Mouse (Mus musculus): ENCODE data around the gene Psme1.

Gene Psme1

DNA sequence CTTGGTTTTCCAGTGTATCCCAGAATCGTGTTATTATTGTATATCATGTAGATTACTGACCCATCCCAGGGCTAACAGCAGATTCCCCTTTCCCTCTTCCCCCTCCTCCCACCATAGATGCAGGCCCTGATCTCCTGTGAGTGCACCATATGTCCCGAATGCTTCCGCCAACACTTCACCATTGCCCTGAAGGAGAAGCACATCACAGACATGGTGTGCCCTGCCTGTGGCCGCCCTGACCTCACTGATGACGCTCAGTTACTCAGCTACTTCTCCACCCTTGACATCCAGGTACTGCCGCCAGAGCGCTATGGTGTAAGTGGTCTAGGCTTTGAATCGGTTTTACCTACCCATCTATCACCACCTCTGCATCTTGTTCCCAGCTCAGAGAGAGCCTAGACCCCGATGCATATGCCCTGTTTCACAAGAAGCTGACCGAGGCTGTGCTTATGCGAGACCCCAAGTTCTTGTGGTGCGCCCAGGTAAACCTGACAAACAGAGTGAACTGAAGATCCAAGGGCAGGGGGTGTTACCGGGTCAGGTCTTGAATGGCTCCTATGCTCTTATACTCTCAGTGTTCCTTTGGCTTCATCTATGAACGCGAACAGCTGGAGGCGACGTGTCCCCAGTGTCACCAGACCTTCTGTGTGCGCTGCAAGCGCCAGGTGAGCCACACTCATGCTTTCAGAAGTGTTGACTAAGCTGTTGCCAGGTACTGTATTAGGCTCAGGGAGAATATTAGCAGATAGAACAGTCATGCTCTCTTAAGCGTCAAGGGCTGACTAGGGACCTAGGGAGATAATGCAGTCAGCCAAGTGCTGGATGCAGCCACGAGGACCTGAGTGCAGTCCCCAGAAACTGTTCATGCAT is 20.8 kb downstream of the Psme1 start:
- DNase-seq (ENCODE audit: low spot score in 2 of 2): no peak

DNA sequence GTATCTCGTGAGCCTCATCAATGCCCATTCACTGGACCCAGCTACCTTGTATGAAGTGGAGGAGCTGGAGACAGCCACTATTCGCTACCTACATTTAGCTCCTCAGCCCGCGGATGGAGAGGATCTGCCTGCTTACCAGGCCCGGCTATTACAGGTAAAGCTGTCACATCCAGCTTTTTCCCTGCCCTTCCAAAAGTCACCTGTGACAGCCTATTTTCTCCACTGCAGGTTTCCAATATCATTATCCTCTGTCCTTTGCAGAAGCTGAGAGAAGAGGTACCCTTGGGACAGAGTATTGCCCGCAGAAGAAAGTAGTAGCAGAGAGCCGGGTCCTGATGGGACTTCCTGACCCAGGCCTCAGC is 25.3 kb downstream of the Psme1 start, which contains the start of gene Irf9:
TSS of gene Irf9 (plus strand) at position 301 of the 362 bp plus-strand sequence.
- no peak for DNase-seq (ENCODE audit: low spot score in 2 of 2)

DNA sequence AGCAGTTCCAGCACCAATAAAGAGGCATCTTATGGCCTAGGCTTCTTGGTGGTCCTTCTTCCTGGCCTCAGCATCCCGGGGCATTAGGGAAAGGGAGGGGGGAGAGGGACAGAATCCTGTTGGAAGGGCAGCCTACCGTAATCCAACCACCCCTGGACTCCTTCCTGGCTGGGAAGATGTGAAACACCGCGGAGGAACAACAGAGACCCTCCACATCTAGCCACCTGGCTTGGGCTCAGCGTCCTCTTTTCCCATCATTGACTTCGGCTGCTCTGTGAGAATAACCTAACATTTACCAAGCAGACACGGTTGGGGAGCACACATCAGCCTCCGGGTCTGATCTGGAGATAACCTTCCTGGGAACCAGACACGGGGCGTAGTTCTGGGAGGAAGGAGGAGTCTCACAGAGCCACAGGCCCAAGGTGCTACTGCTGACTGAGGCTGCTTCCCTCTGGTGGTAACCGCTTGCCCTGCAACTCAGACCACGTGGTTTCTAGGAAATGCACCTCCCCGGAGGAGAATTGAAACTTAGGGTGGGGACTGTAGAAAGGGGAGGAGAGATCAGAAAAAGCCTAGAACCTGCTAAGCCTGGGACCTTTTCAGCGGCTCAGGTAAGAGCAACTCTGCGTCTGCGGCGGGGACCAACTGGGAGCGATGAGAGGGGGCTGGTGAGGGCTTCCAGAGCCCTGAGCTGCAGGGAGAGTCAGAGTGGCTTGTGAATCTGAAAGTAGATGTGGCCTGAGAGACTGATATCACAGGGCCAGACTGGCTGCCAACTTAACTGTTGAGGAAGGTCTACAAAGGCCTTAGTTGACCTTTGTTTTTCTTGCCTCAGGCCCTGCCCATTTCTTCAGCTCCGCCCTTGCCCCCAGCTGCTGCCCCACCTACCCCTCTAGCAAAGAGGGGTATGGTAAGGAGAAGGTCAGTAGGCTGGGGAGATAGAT is 26.0 kb downstream of the Psme1 start:
- DNase-seq (ENCODE audit: low spot score in 2 of 2): peak; percentile 75 to 78

DNA sequence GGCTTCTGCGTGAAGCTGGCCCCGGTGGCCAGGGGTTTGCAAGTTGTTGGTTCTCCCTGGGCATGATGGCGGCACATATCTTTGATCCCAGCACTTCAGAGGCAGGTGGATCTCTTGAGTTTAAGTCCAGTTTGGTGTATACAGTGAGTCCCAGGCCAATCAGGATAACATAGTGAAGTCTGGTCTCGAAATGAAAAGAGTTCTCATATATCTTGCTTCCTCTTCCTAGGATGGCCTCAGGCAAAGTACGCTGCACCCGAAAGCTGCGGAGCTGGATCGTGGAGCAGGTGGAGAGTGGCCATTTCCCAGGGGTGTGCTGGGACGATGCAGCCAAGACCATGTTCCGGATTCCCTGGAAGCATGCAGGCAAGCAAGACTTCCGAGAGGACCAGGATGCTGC is 26.9 kb downstream of the Psme1 start:
- DNase-seq (ENCODE audit: low spot score in 2 of 2): no peak

DNA sequence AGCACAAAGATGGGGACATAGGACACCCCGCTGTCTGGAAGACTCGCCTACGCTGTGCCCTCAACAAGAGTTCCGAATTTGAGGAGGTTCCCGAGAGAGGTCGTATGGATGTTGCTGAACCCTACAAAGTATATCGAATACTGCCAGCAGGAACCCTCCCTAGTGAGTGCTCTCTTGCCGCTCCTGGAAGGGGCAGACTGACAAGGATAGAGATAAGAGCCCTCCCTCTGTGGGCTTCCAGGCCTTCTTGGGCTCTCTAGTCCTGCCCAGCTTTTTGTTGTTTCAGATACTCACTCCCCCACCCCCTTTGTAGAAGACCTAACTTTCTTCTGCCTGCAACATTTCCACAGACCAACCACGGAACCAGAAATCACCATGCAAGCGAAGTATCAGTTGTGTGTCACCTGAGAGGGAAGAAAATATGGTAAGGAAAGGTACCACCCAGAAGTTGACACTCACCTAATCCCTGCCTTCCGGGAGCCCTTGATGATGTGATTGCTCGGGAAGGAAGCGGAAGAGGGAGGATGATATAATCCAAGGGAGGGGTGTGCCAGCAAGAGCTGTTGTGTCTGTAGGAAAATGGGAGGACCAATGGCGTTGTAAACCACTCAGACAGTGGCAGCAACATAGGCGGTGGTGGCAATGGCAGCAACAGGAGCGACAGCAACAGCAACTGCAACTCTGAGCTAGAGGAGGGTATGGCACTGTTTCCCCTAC is 28.0 kb downstream of the Psme1 start:
- DNase-seq (ENCODE audit: low spot score in 2 of 2): no peak

DNA sequence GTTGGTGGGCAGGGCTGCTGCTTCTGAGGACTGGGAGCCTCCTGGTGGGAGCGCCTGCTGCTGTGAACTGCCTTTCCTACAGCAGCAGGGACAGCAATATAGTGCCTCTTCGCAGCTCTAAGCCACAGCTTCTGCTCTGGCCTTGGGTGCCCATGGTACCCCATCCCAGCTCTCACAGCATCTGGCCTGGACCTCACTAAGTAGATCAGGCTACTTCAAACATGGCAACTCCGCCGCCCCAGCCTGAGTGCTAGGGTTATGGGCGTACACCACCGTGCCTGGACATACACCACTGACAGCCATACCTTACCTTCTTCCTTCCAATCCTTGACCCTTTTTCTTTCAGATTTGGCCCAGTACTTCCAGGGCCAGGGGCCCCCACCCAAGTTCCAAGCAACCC is 30.4 kb downstream of the Psme1 start:
- DNase-seq (ENCODE audit: low spot score in 2 of 2): no peak

DNA sequence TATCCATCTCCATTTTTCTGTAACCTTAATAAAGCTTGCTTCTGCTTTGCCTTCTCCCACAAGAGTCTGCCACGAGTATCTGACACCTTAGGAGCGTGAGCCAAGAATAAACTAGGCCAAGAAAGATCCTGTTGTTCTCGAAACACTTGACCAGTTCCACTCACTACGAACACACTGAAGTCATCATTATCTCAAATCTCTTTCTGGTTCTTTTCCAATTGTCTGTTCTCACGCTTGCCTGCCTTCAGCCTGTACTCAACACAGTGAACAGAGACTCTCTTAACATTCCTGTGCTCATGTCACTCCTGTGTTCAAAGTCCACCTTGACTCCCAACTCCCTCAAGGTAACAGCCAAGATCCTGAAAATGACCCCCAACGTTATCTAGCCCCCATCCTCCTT is 35.4 kb downstream of the Psme1 start:
- DNase-seq (ENCODE audit: low spot score in 2 of 2): no peak

DNA sequence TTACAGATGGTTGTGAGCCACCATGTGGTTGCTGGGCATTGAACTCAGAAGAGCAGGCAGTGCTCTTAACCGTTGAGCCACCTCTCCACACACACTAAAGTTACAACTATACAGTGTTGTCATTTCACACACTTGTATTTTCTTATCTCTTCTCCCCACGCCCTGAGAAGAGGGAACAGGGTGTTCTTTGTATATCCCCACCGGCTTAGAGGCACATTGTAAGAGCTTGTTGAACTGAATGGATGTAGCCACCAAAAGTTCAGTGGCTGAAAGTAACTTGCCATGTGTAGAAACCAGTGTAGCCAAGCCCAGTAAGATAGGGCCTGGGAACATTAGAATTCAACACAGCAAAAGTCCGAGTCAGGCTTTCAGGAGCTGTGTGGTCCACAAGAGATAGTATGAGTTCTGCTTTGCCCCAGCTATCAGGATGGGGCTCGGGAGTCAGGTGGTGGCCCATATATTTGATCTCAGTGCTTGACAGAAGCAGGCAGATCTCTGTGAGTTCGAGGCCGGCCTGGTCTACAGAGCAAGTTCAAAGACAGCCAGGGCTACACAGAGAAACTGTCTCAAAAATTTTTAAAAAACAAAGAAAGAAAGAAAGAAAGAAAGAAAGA is 36.7 kb downstream of the Psme1 start:
- no peak for DNase-seq (ENCODE audit: low spot score in 2 of 2)

DNA sequence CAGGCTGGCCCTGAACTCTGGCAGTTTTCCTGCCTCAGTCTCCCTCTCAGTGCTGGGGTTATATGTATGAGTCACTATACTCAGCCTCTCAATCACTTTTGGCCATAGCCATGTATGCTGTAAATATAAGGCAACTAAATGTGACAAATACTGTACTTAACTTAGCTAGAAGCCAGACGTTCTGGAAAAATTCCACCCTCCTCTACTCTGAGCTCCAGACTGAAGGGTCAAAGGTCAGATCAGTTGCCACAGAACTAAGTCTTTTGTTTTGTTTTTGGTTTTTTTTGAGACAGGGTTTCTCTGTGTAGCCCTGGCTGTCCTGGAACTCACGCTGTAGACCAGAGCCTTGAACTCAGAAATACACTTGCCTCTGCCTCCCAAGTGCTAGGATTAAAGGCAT is 38.0 kb downstream of the Psme1 start:
- no peak for DNase-seq (ENCODE audit: low spot score in 2 of 2)

DNA sequence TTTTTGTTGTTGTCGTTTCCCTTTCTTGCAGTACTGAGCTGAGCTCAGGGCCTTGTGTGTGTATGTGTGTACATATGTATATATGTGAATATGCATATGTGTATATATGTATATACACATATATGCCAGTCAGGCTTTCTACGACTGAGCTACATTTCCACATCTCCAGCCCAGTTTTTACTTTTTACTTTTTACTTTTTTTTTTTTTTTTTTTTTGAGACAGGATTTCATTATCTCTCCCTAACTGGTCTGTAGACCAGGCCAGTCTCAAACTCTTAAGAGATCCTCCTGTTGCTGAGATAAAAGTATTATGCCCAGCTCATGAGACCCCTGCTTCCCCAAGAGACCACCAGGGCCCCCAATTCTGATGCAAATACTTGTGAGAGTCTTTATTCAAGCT is 38.9 kb downstream of the Psme1 start:
- no peak for DNase-seq (ENCODE audit: low spot score in 2 of 2)

DNA sequence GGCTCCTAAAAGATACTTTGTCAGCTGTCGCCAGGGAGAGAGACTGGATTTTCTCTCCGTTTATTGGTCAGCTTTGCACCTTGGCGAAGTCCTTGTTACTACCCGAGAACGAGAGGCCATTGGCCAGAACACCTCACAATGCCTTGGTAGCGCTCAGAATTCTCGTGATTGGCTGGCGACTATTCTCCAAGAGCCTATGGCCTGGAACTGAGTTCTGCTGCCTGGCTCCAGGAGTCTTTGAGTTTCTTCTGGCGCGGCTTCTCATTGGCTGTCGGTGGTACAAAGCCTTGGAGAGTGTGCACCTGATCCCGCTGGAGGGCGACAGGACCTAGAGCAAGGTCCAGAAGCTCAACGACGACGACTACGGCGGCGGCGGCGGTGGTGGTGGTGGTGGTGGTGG is 39.9 kb downstream of the Psme1 start, which contains the start of gene Rec8:
TSS of gene Rec8 (plus strand) at position 216 of the 400 bp plus-strand sequence.
- DNase-seq (ENCODE audit: low spot score in 2 of 2): no peak

DNA sequence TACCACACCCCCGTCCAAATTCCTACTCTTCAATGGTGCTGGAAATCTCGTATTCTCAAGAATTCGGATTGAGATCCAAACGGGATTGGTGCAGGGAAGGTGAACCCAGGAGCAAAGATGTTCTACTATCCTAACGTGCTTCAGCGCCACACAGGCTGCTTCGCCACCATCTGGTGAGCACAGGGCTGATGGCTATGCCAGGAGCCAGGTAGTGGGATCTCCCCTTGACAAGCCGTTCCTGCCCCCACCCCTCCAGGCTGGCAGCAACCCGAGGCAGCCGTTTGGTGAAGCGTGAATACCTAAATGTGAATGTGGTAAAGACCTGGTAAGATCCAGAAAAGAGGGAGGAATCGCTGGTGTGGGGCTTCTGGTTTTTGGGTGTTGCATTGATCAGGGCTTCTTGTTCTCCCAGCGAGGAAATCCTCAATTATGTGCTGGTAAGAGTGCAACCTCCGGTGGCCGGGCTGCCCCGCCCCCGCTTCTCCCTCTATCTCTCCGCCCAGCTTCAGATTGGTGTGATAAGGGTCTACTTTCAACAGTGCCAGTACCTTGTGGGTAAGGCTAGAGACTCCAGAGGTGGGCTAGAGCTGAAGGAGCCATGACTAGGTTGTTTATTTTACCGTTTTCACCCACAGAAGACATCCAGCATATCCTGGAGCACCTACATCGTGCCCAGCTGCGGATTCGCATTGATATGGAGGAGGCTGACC is 40.7 kb downstream of the Psme1 start:
- DNase-seq (ENCODE audit: low spot score in 2 of 2): no peak

DNA sequence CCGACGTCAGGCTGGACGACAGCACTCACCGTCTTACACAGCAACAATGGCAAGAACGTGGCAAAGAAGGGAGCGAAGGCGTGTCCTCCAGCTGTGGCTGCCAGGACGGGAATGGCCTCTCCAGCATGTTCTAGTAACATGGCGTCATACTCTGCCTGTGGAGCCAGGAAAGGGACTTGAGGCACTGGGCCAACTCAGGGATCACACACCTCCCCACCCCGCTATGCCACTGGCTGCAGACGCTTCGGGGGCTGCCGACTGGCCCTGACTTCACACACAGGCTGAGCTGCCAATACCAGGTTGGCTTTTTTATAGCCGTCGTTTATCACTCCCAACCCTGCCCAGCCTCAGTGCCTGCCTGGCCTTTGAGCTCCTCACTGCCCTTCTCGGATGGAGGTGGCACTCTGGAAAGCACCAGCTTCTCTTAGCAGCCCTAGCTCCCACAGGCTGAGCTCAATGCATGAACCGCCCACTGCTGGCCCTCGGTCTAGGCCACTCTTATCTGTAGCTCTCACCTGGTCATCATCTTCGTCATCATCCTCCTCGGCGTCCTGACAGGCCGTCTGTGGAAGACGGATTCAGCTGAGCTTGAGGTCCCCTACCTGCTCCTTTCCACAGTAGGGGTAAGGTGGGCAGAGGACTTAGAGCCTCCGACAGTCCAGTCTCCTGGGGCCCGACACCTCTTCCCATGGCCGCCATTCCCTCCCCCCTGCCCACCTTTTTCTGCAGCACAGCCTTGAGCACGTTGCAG is 50.3 kb downstream of the Psme1 start:
- no peak for DNase-seq (ENCODE audit: low spot score in 2 of 2)

DNA sequence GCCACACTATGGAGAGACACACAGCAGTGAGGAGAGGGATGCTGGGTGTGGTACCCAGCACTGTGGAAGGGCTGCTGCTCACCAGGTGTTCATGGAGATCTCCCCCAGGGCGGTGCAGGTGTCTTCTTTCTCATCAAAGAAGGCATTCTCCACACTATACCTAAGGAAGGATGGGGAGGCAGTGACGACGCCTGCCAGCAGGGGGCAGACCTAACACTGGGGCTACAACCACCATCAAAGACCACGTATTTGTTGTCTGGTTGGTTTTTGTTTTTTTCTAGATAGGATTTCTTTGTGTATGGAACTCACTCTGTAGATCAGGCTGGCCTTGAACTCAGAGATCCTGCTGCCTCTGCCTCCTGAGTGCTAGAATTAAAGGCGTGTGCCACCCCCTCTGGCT is 51.4 kb downstream of the Psme1 start:
- DNase-seq (ENCODE audit: low spot score in 2 of 2): peak; percentile 25 to 41

Data from frontal cortex, postnatal 25 days (tissue).